Mouse (Mus musculus) thymus, postnatal 10 days (tissue): Measurements from ENCODE around the gene Adgrd1.

Experiments used
- DNase-seq, 2 experiments: peaks; one replicate each; pipeline ENCODE4 v3.0.0; 2021; ENCODE audit warnings: low spot score in 2 of 2

Adgrd1 gene

GRCm38 (mm10) chr5:129155902-129156311 is 59.4 kb downstream of the Adgrd1 start:
- no peak for DNase-seq

GRCm38 (mm10) chr5:129161372-129162051 is 65.0 kb downstream of the Adgrd1 start:
- DNase-seq, result peak in 1 of 2 experiments; percentile 11

- DNase-seq, result no peak
Observed at GRCm38 (mm10) chr5:129163416-129163815, 66.9 kb downstream of the Adgrd1 start.

- no peak for DNase-seq
Observed at GRCm38 (mm10) chr5:129164091-129164490, 67.5 kb downstream of the Adgrd1 start.

GRCm38 (mm10) chr5:129164911-129165584 is 68.5 kb downstream of the Adgrd1 start:
- DNase-seq, result no peak

GRCm38 (mm10) chr5:129165595-129165994 is 69.0 kb downstream of the Adgrd1 start:
- no peak for DNase-seq

GRCm38 (mm10) chr5:129169090-129169489 is 72.5 kb downstream of the Adgrd1 start:
- DNase-seq, result no peak

GRCm38 (mm10) chr5:129169567-129169966 is 73.0 kb downstream of the Adgrd1 start:
- DNase-seq, result no peak

GRCm38 (mm10) chr5:129172533-129172932 is 76.0 kb downstream of the Adgrd1 start:
- no peak for DNase-seq

GRCm38 (mm10) chr5:129175925-129176324 is 79.4 kb downstream of the Adgrd1 start:
- DNase-seq, result no peak

- DNase-seq, result peak; percentile 43 to 81
Observed at GRCm38 (mm10) chr5:129177697-129178511, 81.4 kb downstream of the Adgrd1 start.

- no peak for DNase-seq
Observed at GRCm38 (mm10) chr5:129179356-129179755, 82.8 kb downstream of the Adgrd1 start.

GRCm38 (mm10) chr5:129179995-129180714 is 83.6 kb downstream of the Adgrd1 start:
- no peak for DNase-seq

GRCm38 (mm10) chr5:129180715-129181228 is 84.2 kb downstream of the Adgrd1 start:
- DNase-seq, result no peak

GRCm38 (mm10) chr5:129181450-129181849 is 84.9 kb downstream of the Adgrd1 start:
- DNase-seq, result no peak

GRCm38 (mm10) chr5:129182554-129182953 is 86.0 kb downstream of the Adgrd1 start:
- DNase-seq, result no peak

GRCm38 (mm10) chr5:129186260-129186659 is 89.7 kb downstream of the Adgrd1 start:
- peak in 1 of 2 experiments; percentile 46 for DNase-seq

- no peak for DNase-seq
Observed at GRCm38 (mm10) chr5:129186926-129187325, 90.4 kb downstream of the Adgrd1 start.

GRCm38 (mm10) chr5:129189071-129189470 is 92.5 kb downstream of the Adgrd1 start:
- no peak for DNase-seq

GRCm38 (mm10) chr5:129190077-129190476 is 93.5 kb downstream of the Adgrd1 start:
- DNase-seq, result no peak

GRCm38 (mm10) chr5:129196501-129196900 is 100.0 kb downstream of the Adgrd1 start:
- DNase-seq, result no peak
